Mouse (Mus musculus) lung, embryonic 15.5 days (tissue): ENCODE measurements around the gene Pf4. TPM values are rescaled to one million over a fixed set of nuclear protein-coding genes. Genes with fewer than 3 reads are reported as not detected.

Experiments used
- ATAC-seq: fragments of 200-750 bp; cut with Nextera tagmentation; 2 replicates; pipeline ENCODE4 v1.8.0; 2017; ENCODE audit warnings: moderate number of reproducible peaks, borderline replicate concordance; ENCODE audit not compliant: low FRiP score, low TSS enrichment; ENCODE audit errors: extremely low read depth
- H3K27ac ChIP-seq: fragments of 300-500 bp; sonication (generic); 2 replicates; pipeline ENCODE4 v1.5.1; 2015; ENCODE audit warnings: moderate library complexity, mild to moderate bottlenecking, inconsistent platforms
- H3K27me3 ChIP-seq: fragments of 300-500 bp; sonication (generic); 2 replicates; pipeline ENCODE4 v1.6.1; 2015; ENCODE audit warnings: inconsistent platforms
- H3K36me3 ChIP-seq: fragments of 300-500 bp; sonication (generic); 2 replicates; pipeline ENCODE4 v1.6.1; 2015; ENCODE audit warnings: inconsistent platforms
- H3K4me1 ChIP-seq: fragments of 300-500 bp; sonication (generic); 2 replicates; pipeline ENCODE4 v1.6.1; 2015; ENCODE audit warnings: inconsistent platforms
- H3K4me2 ChIP-seq: fragments of 300-500 bp; sonication (generic); 2 replicates; pipeline ENCODE4 v1.6.1; 2015; ENCODE audit warnings: inconsistent platforms, mild to moderate bottlenecking, moderate library complexity
- H3K4me3 ChIP-seq: fragments of 300-500 bp; sonication (generic); 2 replicates; pipeline ENCODE4 v1.5.1; 2015; ENCODE audit warnings: mild to moderate bottlenecking, inconsistent platforms
- H3K9ac ChIP-seq: fragments of 300-500 bp; sonication (generic); 2 replicates; pipeline ENCODE4 v1.6.1; 2015; ENCODE audit warnings: inconsistent platforms
- H3K9me3 ChIP-seq: fragments of 300-500 bp; sonication (generic); 2 replicates; pipeline ENCODE4 v1.6.1; 2016; ENCODE audit warnings: inconsistent platforms
- WGBS: fragments of 180-500 bp; shearing (Covaris S2); methylation state at CpG from one replicate; pipeline ENCODE4 v1.1.7; 2015; 5-methylcytosine and 5-hydroxymethylcytosine counted together
- polyA plus RNA-seq: library from polyadenylated mRNA; unstranded; fragments of >200 nt; fragmentation: Nextera tagmentation; extraction: Ambion mirVana; gene quantifications from 2 replicates; pipeline ENCODE4 v1.2.1, GENCODE M21; 2015

The Pf4 gene
- 61.8 and 66.5 TPM in 2 replicates for polyA plus RNA-seq

DNA sequence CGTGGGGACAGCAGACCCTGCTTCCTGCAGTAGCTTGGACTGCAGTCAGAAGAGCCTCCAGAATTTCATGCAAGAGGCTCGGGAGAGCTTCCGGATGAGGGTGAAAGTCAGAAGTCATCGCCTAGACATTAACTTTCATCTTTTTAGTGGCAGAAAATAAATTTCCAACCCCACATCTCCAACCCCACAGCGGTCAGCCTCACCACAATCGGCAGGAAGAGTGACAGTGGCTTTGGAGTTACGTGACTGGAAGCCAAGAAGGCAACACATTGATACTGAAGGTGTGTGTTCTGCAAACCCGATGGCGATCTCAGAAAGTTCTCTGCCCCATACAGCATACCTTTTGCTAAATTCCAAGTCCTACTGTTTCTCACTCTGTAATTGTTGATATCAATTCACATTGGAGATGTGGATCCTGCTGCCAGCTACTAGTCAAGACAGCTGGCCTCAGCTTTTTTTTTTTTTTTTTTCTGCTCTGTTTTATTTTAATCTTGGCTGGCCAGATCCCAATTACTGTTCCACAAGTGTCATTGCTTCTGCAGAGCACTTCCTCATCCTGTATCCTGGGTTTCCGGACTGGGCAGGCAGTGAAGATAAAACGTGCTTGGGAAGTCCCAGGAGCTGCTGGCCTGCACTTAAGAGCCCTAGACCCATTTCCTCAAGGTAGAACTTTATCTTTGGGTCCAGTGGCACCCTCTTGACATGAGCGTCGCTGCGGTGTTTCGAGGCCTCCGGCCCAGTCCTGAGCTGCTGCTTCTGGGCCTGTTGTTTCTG lies at the start of gene Pf4:
Gene Pf4 (plus strand): TSS at position 556 of the 774 bp plus-strand sequence.
- H3K4me3 ChIP-seq = no peak within 1 kb of the TSS
- H3K9me3 ChIP-seq = no peaks in the 10 kb centered on the region
- no peaks in the 10 kb centered on the region for H3K27me3 ChIP-seq
- H3K27ac ChIP-seq = no peak within 1 kb of the TSS
- H3K4me1 ChIP-seq = peaks cover 14% of the 10 kb centered on the region
- WGBS = 55% methylated on average over 16 of the region's 16 CpGs
- no peak within 1 kb of the TSS for H3K9ac ChIP-seq
- H3K4me2 ChIP-seq = no peak within 1 kb of the TSS
- peak; percentile 78; the same call in 1 of the 2 replicates for ATAC-seq
- H3K36me3 ChIP-seq = no peaks in the 10 kb centered on the region

DNA sequence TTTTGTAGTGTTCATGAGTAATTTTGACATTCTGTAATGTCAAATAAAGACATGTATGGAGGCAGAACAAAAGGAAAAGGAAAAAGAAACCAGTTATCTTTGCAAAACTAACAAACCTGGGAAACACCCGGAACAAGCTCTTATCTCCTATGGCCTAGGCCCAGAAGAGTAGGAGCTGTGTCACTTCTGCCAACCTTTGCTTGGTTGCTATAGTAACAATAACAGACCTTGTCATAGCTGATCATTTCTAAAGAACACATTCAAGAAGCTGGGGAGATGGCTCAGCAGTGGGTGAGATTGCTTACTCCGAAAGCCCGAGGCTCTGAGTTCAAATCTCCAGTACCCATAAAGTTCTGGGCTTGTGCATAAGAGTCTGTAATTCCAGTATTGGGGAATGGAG lies 49.6 kb upstream of the Pf4 start:
- H3K27ac ChIP-seq = no peak overlapping the region
- H3K9me3 ChIP-seq = no peaks in the 10 kb centered on the region
- H3K4me3 ChIP-seq = no peak overlapping the region
- no peak overlapping the region for H3K4me2 ChIP-seq
- 82% methylated on average over 3 of the region's 3 CpGs for WGBS
- no peaks in the 10 kb centered on the region for H3K36me3 ChIP-seq
- ATAC-seq = no peak
- H3K4me1 ChIP-seq = no peaks in the 10 kb centered on the region
- no peak overlapping the region for H3K9ac ChIP-seq
- H3K27me3 ChIP-seq = no peaks in the 10 kb centered on the region

DNA sequence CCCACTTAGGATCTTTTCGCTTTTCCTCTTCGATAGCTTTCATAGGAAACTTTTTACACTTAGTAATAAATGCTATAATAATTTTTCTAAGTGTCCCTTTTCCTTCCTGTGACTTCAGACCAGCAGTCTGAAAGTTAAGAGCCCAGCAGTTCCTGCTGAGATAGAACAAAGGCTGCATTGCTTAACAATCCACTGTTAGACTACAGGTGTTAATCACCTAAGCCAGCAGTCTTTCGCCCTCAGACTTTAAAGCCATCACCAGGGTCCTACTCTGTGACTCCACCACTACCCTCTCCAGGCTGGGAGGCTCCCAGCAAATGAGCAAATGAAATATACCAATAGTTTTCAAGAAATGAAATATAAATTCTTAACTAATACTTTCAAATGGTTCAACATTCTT lies 44.0 kb upstream of the Pf4 start:
- 44% methylated on average over 3 of the region's 3 CpGs for whole genome bisulfite sequencing
- Histone ChIP-seq H3K27me3 (no peaks in the 10 kb centered on the region), H3K4me1 (0 out of 2 replicates have a peak, but pooled peaks cover 3% of the 10 kb centered on the region), H3K4me2 (no peak overlapping the region), H3K27ac (no peak overlapping the region), H3K4me3 (no peak overlapping the region), H3K36me3 (no peaks in the 10 kb centered on the region), H3K9ac (no peak overlapping the region), H3K9me3 (no peaks in the 10 kb centered on the region)
- no peak for ATAC-seq

DNA sequence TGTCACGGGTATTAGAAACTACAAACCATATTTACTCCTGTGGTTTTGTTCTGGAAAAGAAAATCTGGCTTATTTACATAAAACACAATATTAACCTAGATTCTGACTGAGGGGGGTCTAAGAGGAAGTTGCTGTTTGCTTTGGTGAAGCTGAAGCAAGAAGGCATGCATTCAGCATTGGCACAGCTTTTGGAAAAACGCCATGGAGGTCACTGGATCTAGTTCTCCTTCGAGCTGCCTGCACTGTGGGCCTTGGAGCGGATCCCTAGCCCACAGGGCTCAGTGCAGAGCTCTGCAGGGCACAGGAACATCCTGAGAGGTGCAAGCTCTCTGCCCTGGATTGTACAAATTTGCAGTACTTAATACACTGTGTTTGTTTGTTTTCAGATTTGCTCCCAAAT lies 40.8 kb upstream of the Pf4 start:
- Histone ChIP-seq H3K27ac (no peak overlapping the region), H3K4me1 (0 out of 2 replicates have a peak, but pooled peaks cover 3% of the 10 kb centered on the region)

DNA sequence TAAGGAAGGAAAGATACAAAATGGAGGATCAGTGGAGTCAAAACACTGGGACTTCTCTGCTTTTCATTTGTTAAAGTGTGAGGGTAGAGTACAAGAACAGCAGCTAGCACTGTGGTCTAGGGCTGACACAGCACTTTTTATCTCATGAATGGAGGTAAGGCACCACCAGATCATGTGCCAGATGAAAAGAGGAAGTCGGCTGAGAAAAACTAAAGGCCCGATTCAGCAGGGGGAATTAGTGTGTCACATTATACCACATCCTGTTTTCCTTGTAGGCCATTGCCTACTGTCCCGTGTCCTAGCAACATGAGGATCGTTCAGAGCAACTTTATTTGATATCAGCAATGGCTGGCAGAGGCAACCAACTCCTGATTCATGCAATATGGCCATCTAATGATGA lies 30.2 kb upstream of the Pf4 start:
- ATAC-seq = no peak
- no peak overlapping the region for H3K4me2 ChIP-seq

More for the DNA sequence above, 40.8 kb upstream of the Pf4 start:
- no peak overlapping the region for H3K4me2 ChIP-seq
- no peaks in the 10 kb centered on the region for H3K9me3 ChIP-seq
- no peaks in the 10 kb centered on the region for H3K36me3 ChIP-seq
- no peaks in the 10 kb centered on the region for H3K27me3 ChIP-seq
- H3K9ac ChIP-seq = no peak overlapping the region
- 48% methylated on average over 4 of the region's 4 CpGs for WGBS
- H3K4me3 ChIP-seq = no peak overlapping the region
- ATAC-seq = no peak

DNA sequence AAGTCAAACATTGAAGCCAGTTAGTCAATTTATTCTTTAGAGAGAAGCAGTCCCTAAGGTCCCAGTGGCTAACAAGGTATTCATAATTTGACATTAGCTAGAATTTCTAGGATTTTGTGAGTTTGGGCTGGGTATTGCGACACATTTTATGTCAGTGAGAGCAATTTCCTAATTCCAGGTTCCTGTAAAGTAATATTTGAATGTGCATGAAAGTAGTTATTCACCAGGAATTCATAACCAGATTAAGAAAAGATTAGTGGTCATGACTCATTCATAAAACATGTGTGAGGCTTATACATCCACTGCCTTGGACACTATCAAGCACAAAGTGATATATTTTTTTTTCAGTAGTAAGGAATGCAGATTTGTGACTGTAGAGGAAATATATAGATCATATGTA lies 18.3 kb upstream of the Pf4 start:
- no peak overlapping the region for H3K27ac ChIP-seq
- peaks cover 2% of the 10 kb centered on the region for H3K27me3 ChIP-seq
- H3K4me2 ChIP-seq = no peak overlapping the region
- no peak overlapping the region for H3K9ac ChIP-seq
- no peak for ATAC-seq
- H3K4me3 ChIP-seq = no peak overlapping the region
- peaks cover 15% of the 10 kb centered on the region for H3K4me1 ChIP-seq
- WGBS = 75% methylated on average over 1 of the region's 1 CpGs
- no peaks in the 10 kb centered on the region for H3K9me3 ChIP-seq
- no peaks in the 10 kb centered on the region for H3K36me3 ChIP-seq

More for the DNA sequence above, 30.2 kb upstream of the Pf4 start:
- WGBS = 55% methylated on average over 4 of the region's 4 CpGs
- Histone ChIP-seq H3K4me3 (no peak overlapping the region), H3K27me3 (no peaks in the 10 kb centered on the region), H3K9me3 (no peaks in the 10 kb centered on the region), H3K36me3 (no peaks in the 10 kb centered on the region), H3K9ac (no peak overlapping the region), H3K27ac (no peak overlapping the region), H3K4me1 (no peaks in the 10 kb centered on the region)

DNA sequence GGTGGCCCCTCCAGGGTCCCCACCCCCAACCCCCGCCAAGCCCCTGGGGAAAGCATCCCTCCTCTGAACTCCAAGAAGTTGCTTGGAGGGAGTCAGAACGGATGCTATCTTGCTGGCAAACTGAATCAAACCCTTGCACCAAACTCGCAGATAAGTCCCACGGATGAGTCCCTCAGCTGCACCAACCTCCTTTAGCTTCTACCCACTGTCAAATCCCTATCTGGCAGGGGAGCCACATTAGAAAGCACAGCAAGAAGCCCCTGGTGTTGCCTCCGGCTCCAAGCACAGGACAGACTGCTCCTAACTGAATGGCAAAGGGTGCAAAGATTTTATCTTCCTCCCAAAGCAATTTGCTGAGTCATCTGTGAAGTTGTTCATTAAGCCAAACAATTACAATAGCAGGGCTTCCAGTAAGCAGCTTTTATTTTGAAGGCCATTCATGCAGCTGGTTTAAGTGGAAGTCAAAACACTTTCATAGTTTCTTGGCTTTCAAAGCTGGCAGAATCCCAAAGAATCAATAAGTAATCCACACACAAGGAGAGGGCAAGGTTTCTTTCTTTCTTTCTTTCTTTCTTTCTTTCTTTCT lies 14.1 kb upstream of the Pf4 start:
- peak; percentile 19; the same call in 1 of the 2 replicates for ATAC-seq

DNA sequence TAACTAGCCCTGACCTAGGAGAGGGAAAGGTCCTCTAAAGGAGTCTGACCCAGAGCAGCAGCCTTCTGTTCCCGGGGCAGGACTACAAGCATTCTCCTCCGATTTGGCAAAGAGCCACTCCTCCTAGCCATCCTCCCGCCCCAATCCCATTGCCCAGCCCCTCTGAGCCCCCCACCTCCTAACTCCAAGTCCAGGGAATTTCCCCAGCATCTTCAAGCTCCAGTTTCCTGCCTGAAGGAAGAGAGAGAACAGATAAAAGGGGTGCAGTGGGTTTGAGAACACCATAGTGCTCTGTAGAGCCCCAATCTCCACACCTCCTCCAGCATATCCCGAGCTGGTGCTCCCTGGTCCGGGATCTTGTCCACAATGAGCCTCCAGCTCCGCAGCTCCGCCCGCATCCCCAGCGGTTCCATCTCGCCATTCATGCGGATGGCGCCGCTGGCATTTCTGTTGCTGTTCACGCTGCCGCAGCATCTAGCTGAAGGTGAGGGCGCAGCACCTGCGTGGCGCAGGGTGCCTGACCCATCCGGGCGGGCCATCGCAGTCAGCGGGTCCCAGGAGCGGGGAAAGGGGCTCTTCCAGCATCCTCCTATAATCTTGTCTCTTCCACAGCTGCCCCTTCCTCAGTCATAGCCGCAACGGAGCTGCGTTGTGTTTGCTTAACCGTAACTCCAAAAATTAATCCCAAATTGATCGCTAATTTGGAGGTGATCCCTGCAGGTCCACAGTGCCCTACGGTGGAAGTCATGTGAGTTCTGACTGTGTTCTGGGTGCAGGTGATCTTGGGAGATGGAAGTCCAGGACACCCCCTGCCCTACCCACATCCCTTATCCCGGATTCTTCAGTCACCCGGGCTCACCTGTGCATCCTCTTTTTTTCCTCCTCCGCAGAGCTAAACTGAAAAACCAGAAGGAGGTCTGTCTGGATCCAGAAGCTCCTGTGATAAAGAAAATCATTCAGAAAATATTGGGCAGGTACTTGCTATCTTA lies 12.9 kb upstream of the Pf4 start, which contains the start of gene Cxcl5:
Gene Cxcl5 (plus strand): TSS at position 284 of the 989 bp plus-strand sequence.
- 4% methylated on average over 32 of the region's 32 CpGs for WGBS
- Histone ChIP-seq H3K9me3 (no peaks in the 10 kb centered on the region), H3K4me3 (peak within 1 kb of the TSS; percentile 29), H3K27me3 (peaks cover 12% of the 10 kb centered on the region), H3K4me2 (peak within 1 kb of the TSS; percentile 63), H3K27ac (no peak within 1 kb of the TSS), H3K36me3 (no peaks in the 10 kb centered on the region), H3K9ac (peak within 1 kb of the TSS; percentile 19; the same call in 1 of the 2 replicates), H3K4me1 (peaks cover 26% of the 10 kb centered on the region)
- no peak; the same call in 1 of the 2 replicates for ATAC-seq

More for the DNA sequence above, 14.1 kb upstream of the Pf4 start:
- WGBS = 44% methylated on average over 5 of the region's 5 CpGs
- Histone ChIP-seq H3K27me3 (peaks cover 12% of the 10 kb centered on the region), H3K4me2 (0 out of 2 replicates have a peak overlapping the region, but pooled peaks have one; percentile 6), H3K9ac (no peak overlapping the region), H3K27ac (no peak overlapping the region), H3K36me3 (no peaks in the 10 kb centered on the region), H3K9me3 (no peaks in the 10 kb centered on the region), H3K4me3 (no peak overlapping the region), H3K4me1 (peaks cover 23% of the 10 kb centered on the region)

DNA sequence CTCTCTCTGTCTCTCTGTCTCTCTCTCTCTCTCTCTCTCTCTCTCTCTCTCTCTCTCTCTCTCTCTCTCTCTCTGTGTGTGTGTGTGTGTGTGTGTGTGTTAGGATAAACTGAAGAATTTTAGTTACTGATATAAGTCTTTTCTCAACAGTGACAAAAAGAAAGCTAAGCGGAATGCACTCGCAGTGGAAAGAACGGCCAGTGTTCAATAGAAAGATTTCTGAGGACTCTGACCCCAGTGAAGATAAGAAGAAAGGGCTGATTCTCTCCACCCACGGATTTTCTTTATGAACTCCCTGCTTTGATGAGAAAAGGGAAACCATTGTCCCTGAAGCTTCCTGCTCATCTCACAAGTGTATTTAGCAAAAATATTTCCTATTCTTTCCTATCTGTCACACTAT lies 11.9 kb upstream of the Pf4 start:
- Histone ChIP-seq H3K4me3 (no peak overlapping the region), H3K4me1 (peaks cover 28% of the 10 kb centered on the region), H3K9me3 (no peaks in the 10 kb centered on the region), H3K27ac (no peak overlapping the region), H3K9ac (no peak overlapping the region), H3K36me3 (no peaks in the 10 kb centered on the region), H3K4me2 (no peak overlapping the region), H3K27me3 (peaks cover 12% of the 10 kb centered on the region)
- no peak for ATAC-seq
- 36% methylated on average over 4 of the region's 4 CpGs for WGBS

DNA sequence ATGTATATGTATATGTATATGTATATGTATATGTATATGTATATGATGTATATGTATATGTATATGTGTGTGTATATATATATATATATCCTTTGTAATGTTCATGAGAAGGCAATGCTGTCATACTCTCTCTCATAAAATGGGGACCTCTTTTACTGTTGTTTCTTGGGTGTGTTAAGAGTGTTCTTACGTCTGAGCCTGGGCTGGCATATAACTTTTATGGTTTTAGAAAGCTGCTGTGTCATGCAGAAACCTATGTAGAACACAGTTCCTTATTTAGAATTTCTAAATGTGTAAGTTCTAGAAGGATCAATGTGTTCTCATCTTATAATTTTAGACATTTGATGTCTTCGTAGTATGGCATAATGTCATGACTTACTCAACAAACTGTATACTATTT lies 11.4 kb upstream of the Pf4 start:
- H3K27ac ChIP-seq = no peak overlapping the region
- WGBS = 89% methylated on average over 2 of the region's 2 CpGs
- no peaks in the 10 kb centered on the region for H3K9me3 ChIP-seq
- no peak overlapping the region for H3K4me2 ChIP-seq
- peaks cover 34% of the 10 kb centered on the region for H3K4me1 ChIP-seq
- no peak overlapping the region for H3K9ac ChIP-seq
- H3K4me3 ChIP-seq = no peak overlapping the region
- no peaks in the 10 kb centered on the region for H3K36me3 ChIP-seq
- ATAC-seq = no peak
- peaks cover 12% of the 10 kb centered on the region for H3K27me3 ChIP-seq

DNA sequence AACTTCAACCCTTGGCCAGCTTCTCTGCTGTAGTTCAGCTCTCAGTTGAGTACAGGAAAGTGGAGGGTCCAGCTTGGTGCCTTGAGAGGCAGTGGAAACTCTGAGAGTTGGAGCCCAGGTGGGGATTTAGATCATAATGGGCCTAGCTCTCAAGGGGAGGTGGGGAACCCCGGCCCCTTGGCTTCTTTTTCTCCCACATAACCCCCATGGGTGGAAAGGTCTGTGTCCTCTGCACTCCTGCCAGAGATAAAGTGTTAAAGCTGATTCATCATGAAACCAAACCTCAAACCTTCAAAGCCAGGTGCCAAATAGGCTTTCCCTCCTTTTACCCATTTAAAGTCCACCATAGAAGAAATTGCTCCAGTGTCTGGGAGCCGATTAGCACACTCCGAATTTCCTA lies 10.4 kb upstream of the Pf4 start:
- Histone ChIP-seq H3K4me3 (no peak overlapping the region), H3K4me1 (peaks cover 37% of the 10 kb centered on the region), H3K4me2 (no peak overlapping the region), H3K9me3 (no peaks in the 10 kb centered on the region), H3K36me3 (no peaks in the 10 kb centered on the region), H3K27me3 (peaks cover 12% of the 10 kb centered on the region), H3K9ac (no peak overlapping the region), H3K27ac (no peak overlapping the region)
- WGBS = 85% methylated on average over 3 of the region's 3 CpGs
- no peak for ATAC-seq
